Mouse (Mus musculus): ENCODE measurements around the gene Cd22.

GRCm38 (mm10) chr7:30881367-30881766, 1.2 kb upstream of the Cd22 start:
- no peak for TF ChIP-seq POLR2A (IDR thresholded peaks at IDR 0.05; ENCODE audit: borderline replicate concordance, extremely low read depth, insufficient read depth, insufficient read length, poor library complexity, severe bottlenecking)
- no peak for TF ChIP-seq CTCF (IDR thresholded peaks at IDR 0.05; ENCODE audit: borderline replicate concordance, extremely low read depth, insufficient read depth, insufficient read length)
